Mouse (Mus musculus) left cerebral cortex, postnatal 36 days (tissue): Measurements from ENCODE around the gene Nid2. TPM values are rescaled to one million over a fixed set of nuclear protein-coding genes. Genes with fewer than 3 reads are reported as not detected.

Experiments
- DNase-seq, 2 experiments: peaks; one replicate each; pipeline ENCODE4 v3.0.0; 2021 to 2022; ENCODE audit warnings: low spot score in 2 of 2, mixed read lengths in 1 of 2
- intact Hi-C: fragments of 180-260 bp; cut with DNase I; formaldehyde crosslinking; loops from one replicate; pipeline ENCODE4 v1.15.1; 2025
- total RNA-seq, 2 experiments: library from RNA; stranded (reverse); gene quantifications; 2 replicates each; pipeline ENCODE4 v1.2.3; 2021

Gene Nid2
- total RNA-seq, 2 experiments from 2014 or later = 1.9 to 2.5 TPM

DNA sequence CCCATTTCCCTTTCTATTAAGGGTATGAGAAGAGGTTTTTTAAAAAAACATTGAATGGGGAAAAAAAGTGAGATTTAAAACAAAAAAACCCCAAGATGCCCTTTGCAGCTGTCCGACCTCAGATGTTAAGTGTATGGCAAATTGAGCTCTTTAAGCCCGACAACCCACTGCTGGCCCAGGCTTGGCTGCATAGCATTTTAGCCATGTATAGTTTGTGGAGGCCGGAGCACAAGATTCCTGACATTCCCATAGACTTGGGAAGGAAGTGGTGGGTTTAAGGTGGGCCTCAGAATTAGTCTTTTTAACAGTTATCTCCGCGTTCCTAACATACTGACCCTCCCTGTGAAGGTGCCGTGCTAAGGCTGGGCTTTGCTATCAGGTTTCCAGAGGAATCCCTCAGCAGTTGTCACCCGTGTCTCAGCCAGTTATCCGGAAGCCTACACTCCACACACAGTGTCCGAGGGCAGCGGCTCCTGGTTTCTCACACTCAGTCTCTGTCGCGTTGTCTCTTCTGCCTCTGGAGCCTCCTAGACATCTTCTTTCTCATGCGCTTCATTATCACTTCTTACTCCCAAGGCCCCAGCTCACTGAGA is 23.1 kb downstream of the Nid2 start:
- no peak for DNase-seq
- intact Hi-C loops = no loop called here

DNA sequence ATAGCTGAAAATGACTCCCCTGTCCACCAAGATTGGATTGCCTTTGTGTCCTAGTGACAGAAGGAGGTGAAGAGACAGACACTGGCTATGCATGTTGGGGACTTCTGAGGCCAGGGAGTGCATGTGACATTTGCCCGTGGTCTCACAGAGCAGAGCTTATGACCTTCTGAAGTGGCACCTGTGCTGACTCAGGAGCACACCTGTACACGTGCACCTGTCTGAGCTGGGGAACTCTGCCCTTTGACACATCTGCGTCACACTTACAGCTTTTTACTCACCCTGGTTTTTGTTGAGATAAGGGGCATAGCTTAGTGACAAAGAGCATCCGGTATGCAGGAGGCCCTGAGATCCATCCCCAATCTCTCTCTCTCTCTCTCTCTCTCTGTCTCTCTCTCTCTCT is 24.4 kb downstream of the Nid2 start:
- intact Hi-C loops = no loop called here
- DNase-seq = no peak

DNA sequence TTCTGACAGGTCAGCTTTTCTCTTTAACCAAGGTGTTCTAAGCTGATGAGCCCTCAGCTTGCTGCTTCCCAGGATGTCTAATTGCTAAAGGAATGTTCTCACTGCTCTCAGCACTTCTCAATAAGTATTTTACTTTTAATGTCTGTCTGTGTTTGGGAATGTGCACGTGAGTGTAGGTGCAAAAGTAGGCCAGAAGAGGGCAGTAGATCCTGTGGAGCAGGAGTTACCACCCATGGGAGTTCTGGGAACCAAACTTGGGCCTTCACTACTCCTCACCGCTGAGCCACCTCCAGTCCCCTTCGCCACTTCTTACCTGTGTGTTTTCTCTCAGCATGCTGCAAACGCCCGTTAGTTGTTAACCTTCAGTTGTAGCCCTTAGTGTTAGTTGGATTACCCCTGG is 25.1 kb downstream of the Nid2 start:
- intact Hi-C loops = no loop called here
- DNase-seq = no peak

DNA sequence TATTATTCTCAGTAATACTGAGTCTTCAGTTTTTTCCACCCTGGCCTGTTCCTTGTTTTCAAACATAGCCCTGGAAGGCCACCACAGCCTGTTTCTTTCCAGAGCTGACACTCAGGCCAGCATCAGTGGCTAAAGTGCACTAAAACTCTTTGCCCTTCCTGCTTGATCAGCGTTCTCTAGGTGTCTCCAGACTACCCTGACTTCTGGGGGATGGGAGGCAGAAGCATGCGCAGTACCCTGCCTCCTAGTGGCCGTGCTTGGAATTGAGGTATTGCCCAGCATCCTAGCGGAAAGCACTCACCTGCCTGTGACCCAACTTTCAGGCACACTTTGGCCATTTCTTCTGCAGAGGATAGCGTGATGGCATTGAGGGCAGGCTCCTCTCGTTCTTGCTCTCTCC is 25.8 kb downstream of the Nid2 start:
- intact Hi-C loops = no loop called here
- no peak for DNase-seq

DNA sequence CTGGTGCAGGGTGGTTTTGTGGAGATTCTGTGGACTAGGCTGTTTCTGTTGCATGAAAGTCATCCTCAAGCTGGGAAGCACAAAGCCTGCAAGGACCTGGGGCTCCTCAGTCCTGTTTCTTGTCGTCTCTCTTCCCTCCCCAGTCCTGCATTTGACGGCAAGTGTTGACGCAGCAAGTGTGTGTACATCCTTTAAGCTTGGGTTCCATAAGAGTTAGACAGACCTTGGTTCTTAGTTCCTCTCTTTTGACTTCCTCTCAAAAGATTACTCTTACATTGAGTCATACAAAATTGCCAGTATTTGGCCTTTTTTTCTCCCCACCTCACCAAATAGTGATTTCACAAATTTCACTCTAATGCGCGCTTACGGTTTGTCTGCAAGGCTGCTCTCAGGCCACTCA is 26.3 kb downstream of the Nid2 start:
- intact Hi-C loops = no loop called here
- no peak for DNase-seq

DNA sequence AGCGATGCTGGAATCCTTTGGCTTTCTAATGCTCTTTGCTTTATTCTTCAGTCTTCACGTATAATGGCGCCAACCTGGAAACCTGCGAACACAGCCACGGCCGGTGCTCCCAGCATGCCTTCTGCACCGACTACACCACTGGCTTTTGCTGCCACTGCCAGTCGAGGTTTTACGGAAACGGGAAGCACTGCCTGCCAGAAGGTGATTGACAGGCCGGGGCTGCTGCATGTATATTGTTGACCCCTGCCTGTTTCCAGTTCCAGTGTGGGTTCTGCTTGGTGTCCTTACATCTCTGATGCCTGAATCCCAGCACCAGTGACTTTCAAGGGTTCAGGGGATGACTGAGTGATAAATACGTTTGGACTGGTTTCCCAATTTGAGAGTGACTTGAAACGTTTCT is 26.9 kb downstream of the Nid2 start:
- no peak for DNase-seq
- intact Hi-C loops = no loop called here

DNA sequence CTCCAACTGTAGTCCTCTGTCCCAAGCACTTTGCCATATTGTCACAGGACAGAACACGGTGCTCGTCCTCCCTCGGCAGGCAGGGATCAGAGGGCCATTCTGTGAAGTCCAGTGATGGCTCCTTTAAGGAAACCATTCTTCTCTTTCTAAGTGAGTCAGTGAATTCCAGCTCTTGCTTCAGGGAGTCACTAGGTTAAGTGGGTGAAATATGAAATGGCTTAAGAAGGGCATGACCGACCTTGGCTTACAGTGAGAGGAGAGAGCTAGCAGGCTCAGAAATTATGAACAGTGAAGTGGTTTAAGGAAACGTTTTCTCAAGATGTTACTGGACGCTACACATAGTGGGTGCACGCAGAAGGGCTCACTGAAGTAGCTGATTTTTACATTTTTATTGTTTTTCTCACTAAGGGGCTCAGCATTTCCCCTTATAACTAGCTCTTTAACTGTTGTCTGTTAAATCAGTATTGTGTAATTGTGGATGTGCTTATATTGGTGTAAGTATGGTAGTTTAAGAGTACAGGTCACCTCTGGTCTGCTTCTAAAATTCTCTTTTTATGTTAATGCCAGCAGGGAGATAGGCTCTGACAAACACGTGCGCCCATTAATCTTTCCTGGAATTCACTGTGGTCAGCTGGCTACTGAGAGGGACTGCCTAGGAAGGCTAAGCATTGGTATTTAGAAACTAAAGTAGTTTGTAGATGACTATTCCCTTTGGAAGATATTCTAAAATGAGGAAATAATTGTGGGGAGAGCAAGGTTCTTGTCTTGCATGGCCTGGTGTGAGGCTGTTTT is 34.9 kb downstream of the Nid2 start:
- intact Hi-C loops = no loop called here
- DNase-seq = no peak

DNA sequence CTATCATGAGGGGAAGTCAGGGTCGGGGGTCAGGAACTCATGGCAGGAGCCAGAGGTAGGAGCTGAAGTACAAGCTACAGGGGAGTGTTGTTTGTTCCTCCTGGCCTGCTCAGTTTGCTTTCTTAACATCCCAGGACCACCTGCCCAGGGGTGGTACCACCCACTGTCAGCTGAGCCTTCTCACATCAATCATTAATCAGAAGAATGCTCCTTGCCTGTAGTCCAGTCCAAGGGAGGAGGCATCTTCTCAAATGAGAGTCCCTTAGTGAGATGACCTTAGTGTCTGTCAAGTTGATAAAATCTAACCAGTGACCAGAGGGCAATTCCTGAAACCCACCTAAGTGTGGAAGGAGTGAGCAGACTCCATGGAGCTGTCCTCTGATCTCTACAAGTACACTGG is 37.4 kb downstream of the Nid2 start:
- DNase-seq = no peak
- intact Hi-C loops = no loop called here

DNA sequence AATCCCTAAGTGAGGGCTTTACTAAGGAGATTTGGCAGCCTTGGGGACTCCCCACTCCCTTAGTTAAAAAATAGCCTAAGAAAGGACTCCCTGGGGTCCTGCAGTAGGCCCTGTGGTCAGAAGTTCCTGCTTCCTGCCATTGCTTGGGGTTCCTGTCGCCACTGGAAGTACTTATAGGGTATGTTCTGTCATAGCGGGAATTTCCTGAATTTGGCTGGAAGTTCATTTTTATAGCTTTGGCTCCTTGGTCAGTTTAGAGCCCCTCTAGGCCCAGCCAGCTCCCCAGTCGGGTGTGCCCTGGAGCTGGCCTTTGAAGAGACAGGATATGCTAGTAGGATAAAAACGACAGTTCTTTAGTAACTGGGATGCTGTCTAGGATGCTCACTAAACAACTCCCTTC is 43.8 kb downstream of the Nid2 start:
- intact Hi-C loops = no loop called here
- no peak for DNase-seq

DNA sequence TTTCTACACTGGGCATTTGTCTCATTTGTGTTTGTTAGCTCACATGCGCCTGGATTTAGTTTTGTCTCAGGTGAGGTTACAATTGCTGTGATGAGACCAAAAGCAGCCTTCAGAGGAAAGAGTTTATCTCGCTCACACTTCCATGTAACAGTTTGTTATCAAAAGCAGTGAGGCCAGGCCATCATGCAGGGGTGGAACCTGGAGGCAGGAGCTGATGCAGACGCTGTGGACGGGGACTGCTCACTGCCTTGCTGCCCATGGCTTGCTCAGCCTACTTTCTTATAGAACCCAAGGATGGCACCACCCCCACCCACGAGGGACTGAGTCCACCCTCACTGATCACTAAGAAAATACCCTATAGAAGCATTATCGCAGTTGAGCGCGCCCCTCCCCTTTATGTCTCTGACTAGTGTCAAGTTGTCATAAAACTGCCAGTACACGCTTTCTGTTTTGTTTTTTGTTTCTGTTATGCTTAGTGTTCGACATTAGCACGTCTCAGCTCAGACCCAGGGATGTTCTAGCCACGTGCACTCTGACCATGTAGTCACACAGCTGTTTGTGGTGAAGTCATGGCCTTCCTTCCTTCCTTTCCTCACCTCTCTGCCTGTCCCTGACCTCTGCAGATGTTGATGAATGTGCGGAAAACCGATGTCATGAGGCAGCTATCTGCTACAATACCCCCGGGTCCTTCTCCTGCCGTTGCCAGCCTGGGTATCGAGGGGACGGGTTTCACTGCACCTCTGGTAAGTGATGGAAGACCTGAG is 45.7 kb downstream of the Nid2 start:
- no peak for DNase-seq
- intact Hi-C loops = no loop called here

DNA sequence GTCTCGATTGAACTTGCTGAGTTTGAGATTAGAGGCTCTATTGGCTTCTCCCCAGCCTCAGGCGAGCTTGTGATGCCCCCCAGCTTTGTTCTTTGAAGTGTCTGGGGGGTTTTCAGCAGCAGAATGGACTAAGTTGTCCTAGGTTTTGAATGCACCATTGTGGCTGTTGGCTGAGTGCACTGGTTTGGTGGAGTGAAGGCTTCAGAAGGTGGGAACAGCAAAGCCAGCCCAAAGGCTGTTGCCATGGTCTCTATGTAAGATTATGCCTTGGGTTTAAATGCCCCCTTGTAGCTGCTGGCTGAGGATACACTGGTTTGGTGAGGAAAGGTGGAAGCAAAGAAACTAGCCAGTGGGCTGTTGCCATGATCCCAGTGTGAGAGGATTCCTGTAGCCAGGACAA is 49.4 kb downstream of the Nid2 start:
- intact Hi-C loops = no loop called here
- DNase-seq = no peak

DNA sequence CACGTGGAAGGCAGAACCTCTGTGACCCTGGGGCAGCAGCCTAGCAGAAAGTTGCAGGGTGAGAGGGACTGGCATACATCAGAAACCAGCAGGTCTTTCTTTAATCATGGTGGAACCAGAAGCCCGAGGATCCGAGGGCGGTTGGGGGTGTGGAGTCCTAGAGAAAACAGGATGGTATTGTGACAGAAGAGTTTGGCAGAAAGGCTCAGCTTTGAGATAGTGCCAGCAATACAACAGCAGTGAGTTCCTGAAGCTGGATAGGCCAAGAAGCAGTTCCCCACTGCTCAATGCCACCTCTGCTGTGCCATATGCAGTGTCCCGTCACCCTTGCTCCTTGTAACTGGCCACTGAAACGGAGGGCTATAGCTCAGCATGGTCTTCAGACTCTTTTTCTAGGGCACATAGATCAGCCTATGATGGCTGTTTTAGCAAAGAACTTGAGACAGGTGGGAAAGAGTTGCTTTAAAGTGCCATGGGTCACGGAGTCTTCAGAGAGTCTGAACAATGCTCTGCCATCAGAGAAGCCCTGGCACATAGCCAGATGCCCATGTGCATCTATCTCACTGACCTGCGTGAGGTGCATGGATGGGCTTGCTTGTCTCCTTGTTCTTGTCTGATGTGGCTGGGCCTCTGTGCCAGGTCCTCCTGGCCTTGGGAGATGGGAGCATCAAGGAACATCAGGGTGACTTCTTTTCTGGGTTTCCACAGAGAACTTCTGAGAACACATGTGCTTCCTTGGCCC is 50.6 kb downstream of the Nid2 start:
- DNase-seq = no peak
- intact Hi-C loops = no loop called here

DNA sequence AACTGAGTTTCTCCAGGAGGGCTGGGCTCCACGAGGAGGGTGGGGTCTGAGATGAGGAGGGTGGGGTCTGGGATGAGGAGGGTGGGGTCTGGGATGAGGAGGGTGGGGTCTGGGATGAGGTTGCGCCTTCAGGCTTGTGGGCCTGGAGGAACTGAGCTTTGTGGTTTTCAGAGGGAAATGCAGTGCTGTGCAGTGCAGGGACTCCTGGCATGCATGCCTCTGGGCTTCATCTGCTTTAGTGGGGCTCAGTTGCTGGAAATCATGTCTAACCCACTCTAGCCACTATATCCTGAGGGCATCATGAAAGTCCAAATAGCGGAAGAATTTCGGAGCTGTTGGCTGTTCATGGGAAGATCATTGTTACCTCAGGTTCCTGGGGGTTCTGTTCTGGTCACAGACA is 52.2 kb downstream of the Nid2 start:
- no peak for DNase-seq

DNA sequence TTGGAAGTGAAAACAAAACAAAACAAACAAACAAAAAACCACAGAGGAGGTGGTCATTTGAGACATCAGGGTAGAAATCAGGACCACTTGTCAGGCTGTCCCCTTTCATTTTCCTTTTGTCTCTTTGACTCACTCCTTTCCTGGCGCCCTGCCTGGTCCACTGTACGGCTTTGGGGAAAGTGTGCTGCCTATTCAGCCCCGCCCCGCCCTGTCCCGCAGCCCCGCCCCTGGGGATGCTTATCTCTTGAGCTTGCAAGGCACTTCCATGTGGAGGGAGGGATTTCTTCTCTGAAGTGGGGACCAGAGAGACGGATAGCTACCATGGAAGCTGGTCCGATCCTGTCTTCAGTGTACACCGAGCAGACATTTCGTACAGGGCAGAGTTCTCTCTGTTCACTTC is 52.6 kb downstream of the Nid2 start:
- intact Hi-C loops = no loop called here
- no peak for DNase-seq

More for the DNA sequence above, 52.2 kb downstream of the Nid2 start:
- intact Hi-C loops = no loop called here

DNA sequence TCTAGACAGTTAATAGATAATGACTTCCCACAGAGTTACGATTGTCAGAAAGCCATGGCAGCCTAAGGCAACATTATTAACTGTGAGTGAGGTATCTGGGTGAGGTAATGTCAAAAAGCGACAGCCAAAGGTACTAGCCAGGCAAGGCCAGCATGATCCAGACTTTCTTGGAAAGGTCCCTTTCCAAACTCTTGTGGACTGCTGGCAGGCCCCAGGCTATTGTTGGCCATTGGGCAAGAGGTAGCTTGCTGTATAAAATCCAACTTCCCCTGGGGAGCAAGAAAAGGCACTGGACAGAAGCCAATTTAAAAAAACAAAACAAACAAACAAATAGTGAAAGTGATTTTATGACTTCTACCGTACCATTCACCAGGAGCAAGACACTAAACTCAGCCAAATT is 56.3 kb downstream of the Nid2 start:
- intact Hi-C loops = no loop called here
- DNase-seq = no peak

DNA sequence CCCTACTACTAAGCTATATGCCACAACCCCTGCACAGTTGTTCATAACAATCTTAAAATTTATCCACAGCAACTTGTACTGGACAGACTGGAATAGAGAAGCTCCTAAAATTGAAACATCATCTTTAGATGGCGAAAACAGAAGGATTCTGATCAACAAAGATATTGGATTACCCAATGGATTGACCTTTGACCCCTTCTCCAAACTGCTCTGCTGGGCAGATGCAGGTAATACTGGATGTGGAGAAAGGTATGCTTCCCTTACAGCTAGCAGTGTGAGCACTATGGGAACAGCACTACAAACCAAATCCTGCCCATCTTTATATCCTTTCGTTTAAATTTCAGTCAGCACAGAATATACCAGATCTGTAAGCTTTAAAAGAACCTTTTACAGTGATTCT is 56.8 kb downstream of the Nid2 start:
- intact Hi-C loops = no loop called here
- DNase-seq = no peak

DNA sequence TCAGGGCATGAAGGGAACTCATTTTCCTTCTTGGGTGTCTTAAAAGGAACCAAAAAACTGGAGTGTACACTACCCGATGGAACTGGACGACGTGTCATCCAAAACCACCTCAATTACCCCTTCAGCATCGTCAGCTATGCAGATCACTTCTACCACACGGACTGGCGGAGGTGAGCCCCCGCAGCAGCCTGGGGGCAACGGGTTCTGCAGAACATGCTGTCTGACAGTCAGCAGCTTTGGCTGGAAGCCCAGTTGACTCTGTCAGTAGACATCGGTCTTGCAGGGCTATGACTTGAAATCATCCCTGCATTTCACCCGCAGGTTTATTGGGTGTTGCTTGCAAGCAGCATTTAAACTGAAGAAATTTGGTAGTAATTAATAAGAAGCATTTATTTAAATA is 58.9 kb downstream of the Nid2 start:
- intact Hi-C loops = no loop called here
- no peak for DNase-seq

DNA sequence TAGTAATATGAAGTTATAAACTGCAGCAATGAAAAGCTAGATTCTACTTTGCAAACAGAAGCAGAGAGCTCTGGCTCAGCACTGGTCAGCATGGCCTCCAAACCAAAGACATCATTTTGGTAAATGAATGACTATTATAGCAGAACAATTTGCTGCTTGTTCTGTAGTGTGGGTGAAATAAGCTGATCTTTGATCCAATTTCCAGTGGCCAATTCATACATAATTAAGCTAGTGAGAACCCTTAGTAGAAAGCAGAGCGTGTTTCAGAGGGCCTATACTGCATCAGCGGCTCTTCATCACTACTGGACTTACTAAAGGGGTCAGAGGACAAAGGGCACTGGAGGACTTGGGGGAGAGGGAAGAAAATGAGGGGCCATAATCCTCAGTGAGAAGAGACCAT is 62.0 kb downstream of the Nid2 start:
- intact Hi-C loops = no loop called here
- no peak for DNase-seq

DNA sequence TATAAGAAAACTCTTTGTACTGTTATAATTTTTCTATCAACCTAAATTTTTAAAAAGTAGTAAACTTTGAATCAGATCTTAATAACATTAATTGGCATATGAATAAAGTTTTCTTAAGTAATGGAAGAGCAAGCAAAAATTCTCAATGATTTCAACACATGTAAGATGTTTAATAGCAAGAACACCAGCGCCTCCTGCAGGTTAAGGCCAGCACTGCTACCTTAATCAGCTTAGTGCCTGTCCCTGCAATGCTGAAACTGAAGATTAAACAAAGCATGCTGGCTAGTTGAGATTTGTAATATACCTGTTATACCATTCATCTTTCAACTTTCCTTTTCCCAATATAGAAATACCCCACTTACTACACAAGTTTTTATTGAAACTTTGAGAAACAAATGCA is 66.9 kb downstream of the Nid2 start:
- intact Hi-C loops = loop anchor here (1.0 kb wide), 1 partner anchor 111 kb away; no protein-coding TSS in a partner anchor
- DNase-seq = peak; percentile 61 to 75

DNA sequence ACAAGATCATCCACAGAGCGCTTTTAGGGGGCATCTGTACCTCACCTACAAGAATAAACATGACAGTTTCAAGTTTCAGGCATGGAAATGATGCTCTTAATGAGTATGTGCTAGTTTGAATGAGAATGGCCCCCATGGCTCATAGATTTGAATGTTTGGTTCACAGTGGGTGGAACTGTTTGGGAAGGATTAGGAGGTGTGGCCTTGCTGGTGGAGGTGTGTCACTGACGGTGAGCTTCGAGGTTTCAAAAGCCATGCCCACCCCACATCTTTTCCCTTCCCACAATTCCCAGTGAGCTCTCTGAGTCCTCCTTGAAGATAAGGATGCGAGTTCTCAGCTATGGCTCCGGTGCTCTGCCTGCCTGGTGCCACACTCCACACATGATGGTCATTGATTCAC is 70.6 kb downstream of the Nid2 start:
- DNase-seq = no peak
- intact Hi-C loops = no loop called here
